Mouse (Mus musculus): Measurements from ENCODE around the gene Dguok.

The Dguok gene

GRCm38 (mm10) chr6:83499078-83499477 is 7.7 kb downstream of the Dguok start:
- DNase-seq (ENCODE audit: low spot score in 2 of 2), result no peak

GRCm38 (mm10) chr6:83496753-83497710 is 9.7 kb downstream of the Dguok start:
- DNase-seq (ENCODE audit: low spot score in 2 of 2), result no peak

GRCm38 (mm10) chr6:83496009-83496752 is 10.6 kb downstream of the Dguok start:
- no peak for DNase-seq (ENCODE audit: low spot score in 2 of 2)

GRCm38 (mm10) chr6:83490622-83491021 is 16.1 kb downstream of the Dguok start:
- DNase-seq (ENCODE audit: low spot score in 2 of 2), result no peak

GRCm38 (mm10) chr6:83488200-83488599 is 18.6 kb downstream of the Dguok start:
- DNase-seq (ENCODE audit: low spot score in 2 of 2), result no peak

GRCm38 (mm10) chr6:83487298-83487697 is 19.5 kb downstream of the Dguok start:
- no peak for DNase-seq (ENCODE audit: low spot score in 2 of 2)

GRCm38 (mm10) chr6:83485854-83486253 is 20.9 kb downstream of the Dguok start:
- DNase-seq (ENCODE audit: low spot score in 2 of 2), result no peak

- no peak for DNase-seq (ENCODE audit: low spot score in 2 of 2)
These were observed 23.0 kb downstream of the Dguok start for GRCm38 (mm10) chr6:83483776-83484175.

- no peak for DNase-seq (ENCODE audit: low spot score in 2 of 2)
These were observed 24.2 kb downstream of the Dguok start for GRCm38 (mm10) chr6:83482418-83483085.

GRCm38 (mm10) chr6:83480019-83480655 is 26.6 kb downstream of the Dguok start:
- DNase-seq (ENCODE audit: low spot score in 2 of 2), result no peak

- DNase-seq (ENCODE audit: low spot score in 2 of 2), result no peak
These were observed 27.6 kb downstream of the Dguok start for GRCm38 (mm10) chr6:83479193-83479592.

- no peak for DNase-seq (ENCODE audit: low spot score in 2 of 2)
These were observed 28.1 kb downstream of the Dguok start for GRCm38 (mm10) chr6:83478628-83479027.

GRCm38 (mm10) chr6:83478217-83478616 is 28.6 kb downstream of the Dguok start:
- DNase-seq (ENCODE audit: low spot score in 2 of 2), result no peak

GRCm38 (mm10) chr6:83475431-83475830 is 31.3 kb downstream of the Dguok start:
- DNase-seq (ENCODE audit: low spot score in 2 of 2), result no peak

- no peak for DNase-seq (ENCODE audit: low spot score in 2 of 2)
These were observed 33.5 kb downstream of the Dguok start for GRCm38 (mm10) chr6:83473240-83473639.

GRCm38 (mm10) chr6:83471739-83472138 is 35.0 kb downstream of the Dguok start:
- no peak for DNase-seq (ENCODE audit: low spot score in 2 of 2)

- DNase-seq (ENCODE audit: low spot score in 2 of 2), result no peak
These were observed 42.8 kb downstream of the Dguok start for GRCm38 (mm10) chr6:83464011-83464410.

- no peak for DNase-seq (ENCODE audit: low spot score in 2 of 2)
These were observed 47.6 kb downstream of the Dguok start, which contains the start of gene Tet3 for GRCm38 (mm10) chr6:83459034-83459644. TSS of gene Tet3 (minus strand) at chr6:83459084.

- peak; percentile 69 to 72 for DNase-seq (ENCODE audit: low spot score in 2 of 2)
These were observed 49.6 kb downstream of the Dguok start for GRCm38 (mm10) chr6:83456984-83457810.

All from urinary bladder, postnatal 4 days (tissue).